Mouse (Mus musculus) liver, embryonic 14.5 days (tissue): Measurements from ENCODE around the gene Cby3.

Experiments
- CTCF ChIP-seq: IDR thresholded peaks from 2 replicates; pipeline ENCODE4 v1.5.1; 2016; ENCODE audit warnings: antibody characterized with exemption, low read depth, control low read depth
- EP300 ChIP-seq: IDR thresholded peaks from 2 replicates; pipeline ENCODE4 v1.6.1; 2016; ENCODE audit warnings: antibody characterized with exemption, low read depth

DNA sequence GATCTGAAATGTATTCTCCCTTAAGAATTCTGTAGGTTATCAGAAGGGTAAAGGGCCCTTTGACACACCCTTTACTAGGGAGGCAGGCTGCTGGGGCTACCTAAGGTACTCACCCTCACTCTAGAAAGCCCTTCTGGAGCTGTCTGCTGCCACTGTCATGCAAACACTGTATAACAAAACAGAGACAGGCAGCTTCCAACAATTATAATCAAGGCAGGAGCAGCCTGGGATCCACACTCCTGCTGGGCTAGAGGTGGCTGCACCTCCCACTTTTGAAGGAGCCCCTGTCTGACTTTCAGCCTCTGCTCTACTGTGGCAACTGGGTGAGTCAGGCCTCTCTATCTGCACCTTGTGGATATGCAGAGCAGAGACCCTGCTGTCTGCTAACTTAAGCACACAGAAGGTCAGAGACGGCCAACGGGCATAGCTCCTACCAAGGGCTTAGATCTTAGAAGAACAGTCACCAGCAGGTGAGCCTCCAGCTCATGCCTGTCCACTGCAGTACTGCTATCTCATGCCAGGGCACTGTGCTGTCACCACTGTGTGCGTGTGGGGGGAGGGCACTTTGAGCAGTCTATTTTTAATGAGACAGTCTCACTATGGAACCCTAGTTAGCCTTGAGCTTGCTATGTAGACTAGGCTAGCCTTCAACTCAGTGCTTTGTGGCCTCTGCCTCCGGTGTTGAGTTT, 37.2 kb downstream of the Cby3 start:
- TF ChIP-seq CTCF (no peak), EP300 (no peak)
